Mouse (Mus musculus) intestine, postnatal 0 days (tissue): ENCODE measurements around the gene Atxn7l1. TPM values are rescaled to one million over a fixed set of nuclear protein-coding genes. Genes with fewer than 3 reads are reported as not detected.
"Not testable (repeated sequence)": the region's sequence is repeated elsewhere in the genome, so short reads cannot be mapped to it uniquely, and the experiment has no call there.

Experiments used
- ATAC-seq: fragments of 200-750 bp; cut with Nextera tagmentation; 2 replicates; pipeline ENCODE4 v1.8.0; 2017; ENCODE audit warnings: mild to moderate bottlenecking, moderate TSS enrichment, moderate library complexity
- H3K27ac ChIP-seq: fragments of 300-500 bp; sonication (generic); 2 replicates; pipeline ENCODE4 v1.5.1; 2014; ENCODE audit warnings: mild to moderate bottlenecking, low read depth, low read length, moderate library complexity
- H3K27me3 ChIP-seq: fragments of 300-500 bp; sonication (generic); replicated peaks from 2 replicates; pipeline ENCODE4 v1.6.1; 2014; ENCODE audit warnings: low read length, mixed read lengths; ENCODE audit not compliant: control insufficient read depth, insufficient read depth
- H3K36me3 ChIP-seq: fragments of 300-500 bp; sonication (generic); 2 replicates; pipeline ENCODE4 v1.6.1; 2014; ENCODE audit warnings: mild to moderate bottlenecking, moderate library complexity; ENCODE audit not compliant: control insufficient read depth, insufficient read depth
- H3K4me1 ChIP-seq: fragments of 300-500 bp; sonication (generic); replicated peaks from 2 replicates; pipeline ENCODE4 v1.6.1; 2014; ENCODE audit warnings: antibody characterized with exemption, low read length, mixed read lengths; ENCODE audit not compliant: control insufficient read depth, insufficient read depth
- H3K4me2 ChIP-seq: fragments of 300-500 bp; sonication (generic); replicated peaks from 2 replicates; pipeline ENCODE4 v1.6.1; 2014; ENCODE audit warnings: low read depth, mild to moderate bottlenecking, moderate library complexity
- H3K4me3 ChIP-seq: fragments of 300-500 bp; sonication (generic); 2 replicates; pipeline ENCODE4 v1.5.1; 2014; ENCODE audit warnings: low read depth, low read length
- H3K9ac ChIP-seq: fragments of 300-500 bp; sonication (generic); 2 replicates; pipeline ENCODE4 v1.6.1; 2014; ENCODE audit warnings: mild to moderate bottlenecking, low read depth, low read length
- H3K9me3 ChIP-seq: fragments of 300-500 bp; sonication (generic); 2 replicates; pipeline ENCODE4 v1.6.1; 2016; ENCODE audit warnings: mixed run types; ENCODE audit not compliant: control insufficient read depth
- CTCF ChIP-seq: sonication (generic); IDR thresholded peaks from 2 replicates; pipeline ENCODE4 v1.5.1; 2016; ENCODE audit warnings: low read depth, mild to moderate bottlenecking, control low read depth, antibody characterized with exemption, moderate library complexity
- WGBS: fragments of 180-500 bp; shearing (Covaris S2); extraction: QIAGEN DNeasy Blood & Tissue Kit; methylation state at CpG from one replicate; pipeline ENCODE4 v1.1.7; 2014; 5-methylcytosine and 5-hydroxymethylcytosine counted together
- polyA plus RNA-seq: library from polyadenylated mRNA; unstranded; fragments of >200 nt; fragmentation: Nextera tagmentation; extraction: Ambion mirVana; gene quantifications from 2 replicates; pipeline ENCODE4 v1.2.1, GENCODE M21; 2015

The Atxn7l1 gene
- polyA plus RNA-seq, 1 experiment from 2014 or later: 8.2 TPM

- no peak for ATAC-seq
- Histone ChIP-seq H3K4me2 (no peak overlapping the region), H3K4me3 (no peak overlapping the region), H3K9me3 (no peaks in the 10 kb centered on the region), H3K27me3 (no peaks in the 10 kb centered on the region), H3K9ac (no peak overlapping the region), H3K4me1 (peaks cover 7% of the 10 kb centered on the region; the same call in 1 of the 2 replicates), H3K36me3 (no peaks in the 10 kb centered on the region), H3K27ac (no peak overlapping the region)
- 60% methylated on average over 8 of the region's 8 CpGs for WGBS
- no peak for TF ChIP-seq CTCF
Measured at GRCm38 (mm10) chr12:33158256-33158655, 10.8 kb downstream of the Atxn7l1 start.

- Histone ChIP-seq H3K4me3 (no peak overlapping the region), H3K36me3 (no peaks in the 10 kb centered on the region; the same call in 1 of the 2 replicates), H3K9me3 (no peaks in the 10 kb centered on the region), H3K4me2 (no peak overlapping the region), H3K4me1 (0 out of 2 replicates have a peak, but pooled peaks cover 2% of the 10 kb centered on the region), H3K9ac (no peak overlapping the region), H3K27ac (no peak overlapping the region), H3K27me3 (no peaks in the 10 kb centered on the region)
- no peak for ATAC-seq
- WGBS: 84% methylated on average over 7 of the region's 7 CpGs
- no peak for TF ChIP-seq CTCF
Measured at GRCm38 (mm10) chr12:33160406-33160805, 12.9 kb downstream of the Atxn7l1 start.

GRCm38 (mm10) chr12:33162541-33162940, 15.0 kb downstream of the Atxn7l1 start:
- Histone ChIP-seq H3K27ac (no peak overlapping the region), H3K9me3 (no peaks in the 10 kb centered on the region), H3K4me2 (no peak overlapping the region), H3K9ac (no peak overlapping the region), H3K4me3 (no peak overlapping the region), H3K36me3 (no peaks in the 10 kb centered on the region; the same call in 1 of the 2 replicates), H3K27me3 (no peaks in the 10 kb centered on the region), H3K4me1 (0 out of 2 replicates have a peak, but pooled peaks cover 2% of the 10 kb centered on the region)
- TF ChIP-seq CTCF: no peak
- 62% methylated on average over 12 of the region's 12 CpGs for WGBS
- no peak for ATAC-seq

GRCm38 (mm10) chr12:33164019-33164418, 16.5 kb downstream of the Atxn7l1 start:
- not testable (repeated sequence) for H3K4me2 ChIP-seq, H3K4me3 ChIP-seq, ATAC-seq, H3K36me3 ChIP-seq, H3K27me3 ChIP-seq, H3K27ac ChIP-seq, H3K4me1 ChIP-seq, H3K9ac ChIP-seq, H3K9me3 ChIP-seq
- WGBS: 95% methylated on average over 5 of the region's 5 CpGs

GRCm38 (mm10) chr12:33166712-33167111, 19.2 kb downstream of the Atxn7l1 start:
- ATAC-seq: no peak
- Histone ChIP-seq H3K4me3 (no peak overlapping the region), H3K4me1 (peaks cover 2% of the 10 kb centered on the region; the same call in 1 of the 2 replicates), H3K9me3 (no peaks in the 10 kb centered on the region), H3K4me2 (no peak overlapping the region), H3K27me3 (no peaks in the 10 kb centered on the region), H3K9ac (no peak overlapping the region), H3K36me3 (no peaks in the 10 kb centered on the region; the same call in 1 of the 2 replicates), H3K27ac (no peak overlapping the region)
- WGBS: 57% methylated on average over 8 of the region's 8 CpGs
- no peak for TF ChIP-seq CTCF

GRCm38 (mm10) chr12:33167545-33167944, 20.1 kb downstream of the Atxn7l1 start:
- H3K4me2 ChIP-seq: no peak overlapping the region
- no peak overlapping the region for H3K9ac ChIP-seq
- peaks cover under 1% of the 10 kb centered on the region; the same call in 1 of the 2 replicates for H3K4me1 ChIP-seq
- H3K36me3 ChIP-seq: no peaks in the 10 kb centered on the region; the same call in 1 of the 2 replicates
- WGBS: 58% methylated on average over 5 of the region's 5 CpGs
- no peak overlapping the region for H3K4me3 ChIP-seq
- no peak overlapping the region for H3K27ac ChIP-seq
- no peaks in the 10 kb centered on the region for H3K9me3 ChIP-seq
- no peak for TF ChIP-seq CTCF
- no peaks in the 10 kb centered on the region for H3K27me3 ChIP-seq
- no peak for ATAC-seq

GRCm38 (mm10) chr12:33168491-33168890, 21.0 kb downstream of the Atxn7l1 start:
- H3K36me3 ChIP-seq: no peaks in the 10 kb centered on the region; the same call in 1 of the 2 replicates
- no peaks in the 10 kb centered on the region; the same call in 1 of the 2 replicates for H3K4me1 ChIP-seq
- no peaks in the 10 kb centered on the region for H3K27me3 ChIP-seq
- H3K4me3 ChIP-seq: no peak overlapping the region
- no peak overlapping the region for H3K9ac ChIP-seq
- H3K4me2 ChIP-seq: no peak overlapping the region
- 96% methylated on average over 2 of the region's 2 CpGs for WGBS
- no peaks in the 10 kb centered on the region for H3K9me3 ChIP-seq
- no peak overlapping the region for H3K27ac ChIP-seq
- TF ChIP-seq CTCF: no peak
- no peak for ATAC-seq
